Mouse (Mus musculus): ENCODE measurements at regions not wholly inside any gene's neighbourhood (a gene's known extent, or its start where the extent isn't known, plus 50 kb on each side); places are given as distances from the start of the nearest gene placed in this dataset.

DNA sequence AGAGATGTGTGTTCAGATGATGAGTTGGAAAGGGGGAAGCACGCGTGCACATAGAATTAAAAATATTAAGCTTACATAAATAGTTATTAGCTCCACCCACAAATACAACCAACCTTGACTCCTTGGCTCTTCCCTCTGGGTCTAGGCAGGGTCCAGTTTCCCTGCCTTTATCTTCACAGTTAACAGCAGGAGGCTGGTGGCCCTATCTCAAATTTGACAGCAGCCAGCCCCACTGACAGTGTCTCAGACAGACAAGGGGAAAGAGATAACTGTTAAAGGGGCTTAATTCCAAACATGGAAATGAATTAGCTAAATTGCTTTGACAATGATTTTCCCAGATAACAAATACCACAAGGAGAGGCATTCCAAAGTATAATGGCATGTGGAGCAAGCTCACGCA lies 121.2 kb upstream of the Mef2c start:
- no peak for DNase-seq (ENCODE audit: low spot score in 2 of 2)
- intact Hi-C loops (cut with DNase I) = no loop called here

- intact Hi-C loops (cut with DNase I) = no loop called here
- DNase-seq (ENCODE audit: low spot score in 2 of 2) = no peak
Measured at GRCm38 (mm10) chr13:83394773-83395172, 109.1 kb upstream of the Mef2c start.

- no peak for DNase-seq (ENCODE audit: low spot score in 2 of 2)
- intact Hi-C loops (cut with DNase I) = no loop called here
Measured at GRCm38 (mm10) chr13:83399381-83399780, 104.5 kb upstream of the Mef2c start.

DNA sequence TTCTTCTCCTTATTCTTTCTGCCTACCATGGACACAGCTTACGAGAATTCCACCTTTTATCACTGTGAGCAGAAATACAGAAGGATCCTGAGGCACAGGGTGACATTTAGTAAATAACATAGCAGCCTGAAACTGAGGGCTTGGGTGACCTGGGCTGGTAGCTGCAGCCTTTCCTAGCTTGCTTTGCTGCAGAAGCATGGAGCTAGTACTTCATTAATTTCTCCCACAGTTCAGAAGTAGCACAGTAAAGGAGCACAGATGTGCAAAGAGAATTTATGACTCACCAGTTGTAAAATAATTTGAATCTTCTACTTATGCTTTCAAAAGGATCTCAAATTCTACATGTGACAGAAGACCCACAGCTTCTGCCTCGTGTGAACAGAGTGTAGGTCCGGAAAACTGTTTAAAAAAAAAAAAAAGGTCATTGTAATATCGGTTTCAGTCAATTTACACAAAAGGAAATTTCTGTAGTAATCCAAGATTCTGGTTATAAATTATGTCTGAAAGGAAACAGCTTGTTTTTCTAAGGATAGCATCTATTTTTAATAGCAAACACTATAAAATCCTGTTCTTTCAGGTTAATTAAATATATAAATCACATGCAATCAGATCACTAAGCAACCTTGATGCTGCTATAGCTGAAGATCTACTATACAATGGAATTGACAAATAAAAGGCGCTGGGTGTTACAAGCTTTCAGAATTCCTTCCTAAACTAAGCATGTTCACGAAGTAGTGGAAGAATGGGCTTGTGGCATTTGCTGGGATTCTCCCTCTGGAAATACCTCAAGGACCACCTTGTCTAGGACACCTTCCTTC lies 64.0 kb upstream of the Mef2c start:
- intact Hi-C loops (cut with DNase I) = no loop called here

DNA sequence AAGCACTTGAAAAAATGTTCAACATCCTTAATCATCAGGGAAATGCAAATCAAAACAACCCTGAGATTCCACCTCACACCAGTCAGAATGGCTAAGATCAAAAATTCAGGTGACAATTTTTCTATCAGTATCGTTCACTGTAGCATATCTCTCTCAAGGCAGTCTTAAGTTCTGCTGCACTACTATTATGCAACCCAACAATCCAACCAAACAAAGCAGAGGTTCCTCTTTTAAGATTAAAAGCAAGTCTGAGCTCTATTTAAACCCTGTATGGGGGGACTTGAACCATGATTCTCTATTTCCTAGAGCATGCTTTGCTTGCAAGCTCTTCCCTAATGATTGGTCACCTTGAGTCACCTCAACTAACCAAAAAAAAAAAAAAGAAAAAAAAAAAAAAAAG lies 59.6 kb upstream of the Mef2c start:
- intact Hi-C loops (cut with DNase I) = no loop called here
- no peak for DNase-seq (ENCODE audit: low spot score in 2 of 2)

More for the DNA sequence above, 64.0 kb upstream of the Mef2c start:
- DNase-seq (ENCODE audit: low spot score in 2 of 2) = no peak

- DNase-seq (ENCODE audit: low spot score in 2 of 2) = no peak
- intact Hi-C loops (cut with DNase I) = no loop called here
Measured at GRCm38 (mm10) chr13:83450820-83451219, 53.0 kb upstream of the Mef2c start.

DNA sequence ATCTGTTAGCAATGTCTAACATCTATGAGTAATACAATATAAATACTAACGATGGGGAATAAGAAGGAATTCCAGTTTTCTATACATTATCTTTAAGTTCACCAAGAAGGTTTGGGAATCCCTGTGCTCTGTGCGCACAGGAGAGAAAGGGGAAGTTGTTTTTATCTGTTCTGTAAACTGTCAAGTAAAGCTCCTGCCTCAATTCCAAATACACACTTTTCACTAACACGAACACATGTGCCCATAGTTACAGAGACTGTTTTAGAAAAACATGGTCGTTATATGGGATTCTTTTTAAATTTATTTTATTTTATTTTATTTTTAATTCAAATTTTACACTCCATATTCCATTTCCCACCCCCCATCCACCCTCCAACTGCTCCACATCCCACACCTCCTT lies 50.8 kb upstream of the Mef2c start:
- intact Hi-C loops (cut with DNase I) = no loop called here
- DNase-seq (ENCODE audit: low spot score in 2 of 2) = no peak

Measured in left cerebral cortex, postnatal 36 days (tissue).